Mouse (Mus musculus) E14TG2a.4 (cell line): ENCODE data around the gene Zbtb22.
"Not testable (repeated sequence)": the region's sequence is repeated elsewhere in the genome, so short reads cannot be mapped to it uniquely, and the experiment has no call there.

Experiments
- H3K27me3 ChIP-seq: 2 replicates; pipeline ENCODE4 v1.6.1; 2014; ENCODE audit warnings: low read length, control low read depth; ENCODE audit not compliant: insufficient read depth
- H3K36me3 ChIP-seq: 2 replicates; pipeline ENCODE4 v1.6.1; 2014; ENCODE audit warnings: low read length, control low read depth; ENCODE audit not compliant: insufficient read depth
- H3K4me1 ChIP-seq: replicated peaks from 2 replicates; pipeline ENCODE4 v1.6.1; 2014; ENCODE audit warnings: low read depth, low read length, control low read depth
- H3K4me3 ChIP-seq: replicated peaks from 2 replicates; pipeline ENCODE4 v1.5.1; 2014; ENCODE audit warnings: mild to moderate bottlenecking, low read length
- H3K9me3 ChIP-seq: 2 replicates; pipeline ENCODE4 v1.6.1; 2014; ENCODE audit warnings: low read length, control low read depth
- CTCF ChIP-seq: conservative IDR thresholded peaks from 2 replicates; pipeline ENCODE4 v1.5.1; 2014; ENCODE audit warnings: low read length
- NANOG ChIP-seq: IDR thresholded peaks from 2 replicates; pipeline ENCODE4 v1.6.1; 2014; ENCODE audit warnings: borderline replicate concordance, low read length, mixed read lengths
- POU5F1 ChIP-seq: IDR thresholded peaks from 2 replicates; pipeline ENCODE4 v1.6.1; 2014; ENCODE audit warnings: low read length, borderline replicate concordance

The Zbtb22 gene

DNA sequence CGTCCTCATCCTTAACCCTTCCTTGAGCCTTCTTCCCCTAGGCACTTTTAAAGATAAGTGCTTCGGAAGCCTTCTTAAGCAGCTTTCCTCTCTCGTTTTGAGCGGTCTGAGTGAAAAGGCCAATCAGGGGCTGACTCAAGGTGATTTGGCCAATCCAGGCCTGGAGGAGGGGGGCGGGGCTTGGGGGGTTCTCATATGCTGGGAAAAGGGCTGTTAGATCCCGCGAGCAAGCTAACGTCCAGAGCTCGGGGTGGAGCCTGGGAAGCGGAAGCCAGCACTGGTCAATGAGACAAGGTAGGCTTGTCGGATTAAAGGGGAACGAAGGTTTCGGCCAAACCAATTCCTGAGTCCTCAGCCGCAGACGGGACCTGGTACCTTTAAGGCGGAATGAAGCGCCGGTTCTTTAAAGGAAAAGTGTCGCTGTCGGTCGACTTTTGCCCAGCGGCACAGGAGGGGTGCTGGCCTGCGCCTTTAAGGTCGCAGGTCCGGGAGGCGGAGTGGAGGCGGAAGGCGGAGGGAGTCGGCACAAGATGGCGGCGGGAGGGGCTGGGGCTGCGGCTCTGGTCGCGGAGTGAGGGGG is at the start of gene Zbtb22, which contains the start of gene Tapbp:
Zbtb22 (plus strand) TSS at position 234 of the 580 bp plus-strand sequence.
Tapbp (plus strand) TSS at position 229 of the 580 bp plus-strand sequence.
- Histone ChIP-seq H3K36me3 (peaks cover 65% of the 10 kb centered on the region), H3K4me3 (peak within 1 kb of the TSS; percentile 80), H3K27me3 (no peaks in the 10 kb centered on the region), H3K9me3 (no peaks in the 10 kb centered on the region), H3K4me1 (peaks cover 87% of the 10 kb centered on the region)
- TF ChIP-seq CTCF, result no peak
- no peak for TF ChIP-seq POU5F1
- TF ChIP-seq NANOG, result peak; percentile 40; the same call in 1 of the 2 replicates

GRCm38 (mm10) chr17:33873537-33873936 is 42.2 kb upstream of the Zbtb22 start, which contains the start of gene Gm7029:
TSS of gene Gm7029 (plus strand) at chr17:33873837.
- peaks cover 20% of the 10 kb centered on the region for H3K4me1 ChIP-seq
- not testable (repeated sequence) for H3K9me3 ChIP-seq, H3K27me3 ChIP-seq
- H3K4me3 ChIP-seq, result peak within 1 kb of the TSS; percentile 23; the same call in 1 of the 2 replicates
- peaks cover 36% of the 10 kb centered on the region for H3K36me3 ChIP-seq

GRCm38 (mm10) chr17:33874411-33874810 is 41.3 kb upstream of the Zbtb22 start:
- H3K36me3 ChIP-seq, result peaks cover 45% of the 10 kb centered on the region
- no peak for TF ChIP-seq POU5F1
- no peak for TF ChIP-seq NANOG
- TF ChIP-seq CTCF, result no peak
- H3K27me3 ChIP-seq, result no peaks in the 10 kb centered on the region
- H3K9me3 ChIP-seq, result no peaks in the 10 kb centered on the region
- H3K4me1 ChIP-seq, result peaks cover 20% of the 10 kb centered on the region
- H3K4me3 ChIP-seq, result peak overlapping the region; percentile 23; the same call in 1 of the 2 replicates

DNA sequence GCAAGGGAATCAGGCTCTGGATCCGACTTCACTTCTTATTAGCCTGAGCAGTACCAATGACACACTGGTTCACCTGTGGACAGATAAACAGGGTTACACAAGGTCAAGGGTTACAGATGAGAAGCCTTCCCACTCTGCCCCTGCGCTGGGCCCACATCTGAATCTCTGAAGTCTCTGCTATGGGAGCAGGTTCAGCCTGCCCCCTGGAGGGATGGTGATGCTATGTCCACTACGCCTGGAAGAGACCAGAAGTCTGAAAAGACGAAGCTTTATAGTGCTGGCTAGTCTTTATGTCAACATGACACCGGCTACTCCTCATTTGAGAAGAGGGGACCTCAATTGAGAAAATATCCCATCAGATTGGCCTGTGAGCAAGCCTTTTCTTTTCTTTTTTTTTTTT is 39.9 kb upstream of the Zbtb22 start:
- H3K27me3 ChIP-seq, H3K9me3 ChIP-seq, H3K4me3 ChIP-seq: not testable (repeated sequence)
- Histone ChIP-seq H3K4me1 (peaks cover 22% of the 10 kb centered on the region), H3K36me3 (peaks cover 59% of the 10 kb centered on the region)
- TF ChIP-seq CTCF, result peak; percentile 12; the same call in 1 of the 2 replicates

DNA sequence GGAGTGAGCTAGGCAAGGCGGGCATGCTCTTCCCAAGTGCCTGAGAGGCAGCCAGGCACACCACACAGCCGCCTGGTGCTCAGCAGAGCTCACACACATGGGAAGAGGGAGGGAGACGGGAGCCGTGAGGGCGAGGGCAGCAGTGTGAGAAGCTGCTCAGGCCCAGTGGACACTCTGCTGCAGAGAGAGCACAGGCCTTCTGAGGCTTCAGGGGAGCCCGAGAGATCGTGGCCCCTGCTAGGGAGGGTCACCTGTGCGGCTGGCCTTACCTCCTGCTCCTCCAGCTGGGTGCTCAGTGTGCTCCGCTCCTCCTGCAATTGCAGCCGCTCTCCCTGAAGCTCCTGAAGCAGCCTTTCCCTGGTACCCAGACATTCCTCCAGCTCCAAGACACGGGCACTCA is 31.4 kb upstream of the Zbtb22 start:
- not testable (repeated sequence) for H3K9me3 ChIP-seq, H3K27me3 ChIP-seq
- Histone ChIP-seq H3K36me3 (peaks cover 88% of the 10 kb centered on the region), H3K4me3 (0 out of 2 replicates have a peak overlapping the region, but pooled peaks have one; percentile 37), H3K4me1 (peaks cover 67% of the 10 kb centered on the region)

DNA sequence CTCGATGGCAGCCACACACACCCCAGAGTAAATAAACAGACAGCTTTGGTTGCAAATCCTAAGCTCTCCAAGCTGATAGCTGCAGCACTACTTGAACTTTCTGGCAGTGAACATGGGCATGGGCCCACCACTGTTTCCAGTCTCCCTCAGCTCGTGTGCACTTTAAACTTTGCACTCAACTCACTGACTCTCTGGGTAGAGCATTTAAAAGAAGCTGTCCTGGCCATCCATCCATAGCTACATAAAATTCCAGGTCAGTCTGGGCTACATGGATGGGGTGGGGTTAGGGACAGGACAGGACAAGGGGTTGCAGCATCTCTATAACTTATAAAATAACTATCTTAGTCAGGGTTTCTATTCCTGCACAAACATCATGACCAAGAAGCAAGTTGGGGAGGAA is 27.9 kb upstream of the Zbtb22 start:
- Histone ChIP-seq H3K4me3 (peak overlapping the region; percentile 89), H3K36me3 (peaks cover 55% of the 10 kb centered on the region), H3K4me1 (peaks cover 65% of the 10 kb centered on the region)
- not testable (repeated sequence) for H3K9me3 ChIP-seq, H3K27me3 ChIP-seq

DNA sequence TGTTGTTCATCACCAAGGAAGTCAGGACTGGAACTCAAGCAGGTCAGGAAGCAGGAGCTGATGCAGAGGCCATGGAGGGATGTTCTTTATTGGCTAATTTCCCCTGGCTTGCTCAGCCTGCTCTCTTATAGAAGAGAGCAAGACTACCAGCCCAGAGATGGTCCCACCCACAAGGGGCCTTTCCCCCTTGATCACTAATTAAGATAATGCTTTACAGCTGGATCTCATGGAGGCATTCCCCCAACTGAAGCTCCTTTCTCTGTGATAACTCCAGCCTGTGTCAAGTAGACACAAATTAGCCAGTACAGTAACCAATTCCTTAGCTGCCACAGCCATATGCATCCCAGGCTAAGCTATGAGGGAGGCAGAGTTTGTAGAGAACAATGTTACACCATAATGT is 27.5 kb upstream of the Zbtb22 start:
- peaks cover 50% of the 10 kb centered on the region for H3K36me3 ChIP-seq
- not testable (repeated sequence) for H3K9me3 ChIP-seq, H3K27me3 ChIP-seq
- H3K4me3 ChIP-seq, result peak overlapping the region; percentile 89
- H3K4me1 ChIP-seq, result peaks cover 66% of the 10 kb centered on the region

DNA sequence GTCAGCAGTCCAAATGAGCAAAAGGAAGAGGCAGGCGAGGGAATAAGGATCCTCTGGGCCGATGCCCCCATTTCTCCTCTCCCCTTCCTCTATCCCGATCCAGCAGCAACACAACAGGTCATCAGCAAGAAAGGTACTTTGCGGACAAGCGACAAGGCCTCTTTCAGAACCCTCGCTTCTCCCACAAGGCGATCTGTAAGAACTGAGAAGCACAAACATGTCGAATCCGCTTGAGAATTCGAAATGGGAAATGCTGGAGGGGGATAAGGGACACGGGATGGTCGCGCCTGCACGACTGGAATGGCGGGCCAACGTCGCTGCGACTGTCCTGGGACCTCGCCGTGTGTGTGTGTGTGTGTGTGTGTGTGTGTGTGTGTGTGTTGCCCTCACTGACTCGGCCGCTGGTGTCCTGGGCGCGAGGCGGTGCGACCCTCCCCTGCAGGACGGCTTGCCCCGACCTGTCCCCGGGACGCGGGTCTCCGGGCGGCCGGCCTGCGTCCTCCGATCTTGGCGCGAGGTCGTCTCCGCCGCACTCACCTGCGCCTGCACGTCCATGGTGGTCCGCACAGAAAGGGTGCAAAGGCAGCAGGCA is 25.7 kb upstream of the Zbtb22 start:
- H3K4me3 ChIP-seq, result peak overlapping the region; percentile 89
- H3K4me1 ChIP-seq, result peaks cover 72% of the 10 kb centered on the region
- not testable (repeated sequence) for H3K27me3 ChIP-seq, H3K9me3 ChIP-seq
- peaks cover 37% of the 10 kb centered on the region for H3K36me3 ChIP-seq

DNA sequence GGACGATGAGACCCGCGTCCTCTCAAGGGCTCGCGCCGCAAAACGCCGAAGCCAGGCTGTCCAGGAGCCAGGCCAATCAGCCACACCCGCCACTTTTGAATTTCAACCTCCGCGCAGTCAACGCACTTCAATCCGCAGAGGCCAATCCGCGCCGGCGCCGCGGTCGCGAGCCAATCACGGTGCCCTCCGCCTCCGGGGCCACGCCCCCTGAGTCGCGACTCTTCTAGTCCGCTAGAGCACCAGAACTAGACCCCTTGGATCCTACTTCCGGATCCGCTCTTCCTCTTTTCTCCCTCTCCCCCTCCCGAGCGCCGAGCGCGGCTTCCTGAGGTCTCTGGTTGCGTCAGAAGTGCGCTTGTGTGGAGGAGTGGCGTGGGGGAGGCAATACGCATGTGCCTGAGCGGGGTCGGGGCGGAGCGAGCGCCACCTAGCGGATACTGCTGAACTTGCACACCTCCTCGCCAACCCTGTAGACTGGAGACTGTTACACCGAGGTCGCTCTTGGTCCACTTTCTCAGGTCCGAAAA is 25.1 kb upstream of the Zbtb22 start, which contains the start of gene Kifc1:
Kifc1 (minus strand) TSS at position 129 of the 527 bp plus-strand sequence.
- TF ChIP-seq CTCF (peak; percentile 89), NANOG (no peak), POU5F1 (no peak)

More for the DNA sequence above, 25.1 kb upstream of the Zbtb22 start, which contains the start of gene Kifc1:
- Histone ChIP-seq H3K4me3 (peak within 1 kb of the TSS; percentile 89), H3K4me1 (peaks cover 73% of the 10 kb centered on the region), H3K9me3 (no peaks in the 10 kb centered on the region), H3K27me3 (no peaks in the 10 kb centered on the region), H3K36me3 (peaks cover 33% of the 10 kb centered on the region)
